Mouse (Mus musculus): Measurements from ENCODE around the gene Btbd2. TPM values are rescaled to one million over a fixed set of nuclear protein-coding genes. Genes with fewer than 3 reads are reported as not detected.
"Not testable (repeated sequence)": the region's sequence is repeated elsewhere in the genome, so short reads cannot be mapped to it uniquely, and the experiment has no call there.

Btbd2 gene
- polyA plus RNA-seq, 1 experiment, result 74.5 TPM

- DNase-seq (ENCODE audit: low read depth), result no peak
Measured at GRCm38 (mm10) chr10:80606737-80607350, 50.0 kb downstream of the Btbd2 start.

GRCm38 (mm10) chr10:80606306-80606705, 50.6 kb downstream of the Btbd2 start:
- DNase-seq (ENCODE audit: low read depth), result no peak

- DNase-seq (ENCODE audit: low read depth), result not testable (repeated sequence)
Measured at GRCm38 (mm10) chr10:80605721-80606120, 51.1 kb downstream of the Btbd2 start, which contains the start of gene Gm49322. Gm49322 (plus strand) TSS chr10:80606021.

GRCm38 (mm10) chr10:80604988-80605387, 51.9 kb downstream of the Btbd2 start:
- no peak for DNase-seq (ENCODE audit: low read depth)

- DNase-seq (ENCODE audit: low read depth), result no peak
Measured at GRCm38 (mm10) chr10:80604001-80604509, 52.8 kb downstream of the Btbd2 start.

GRCm38 (mm10) chr10:80603364-80603763, 53.5 kb downstream of the Btbd2 start:
- DNase-seq (ENCODE audit: low read depth), result no peak

GRCm38 (mm10) chr10:80602698-80603325, 54.1 kb downstream of the Btbd2 start, which contains the start of the genes Scamp4 and Adat3:
Scamp4 (plus strand) TSS chr10:80602872.
Adat3 (plus strand) TSS chr10:80602880.
- DNase-seq (ENCODE audit: low read depth), result no peak

GRCm38 (mm10) chr10:80596318-80596717, 60.6 kb downstream of the Btbd2 start:
- no peak for DNase-seq (ENCODE audit: low read depth)

Other genes starting within 250 kb of the Btbd2 start
- 56.8 and 63.8 TPM in 2 replicates for gene Tcf3, start 223.4 kb downstream of the Btbd2 start, polyA plus RNA-seq (2012; rRNA removed)
- not detected in 2 replicates for gene Onecut3, start 162.2 kb downstream of the Btbd2 start, polyA plus RNA-seq (2012; rRNA removed)
- gene Atp8b3, start 117.9 kb downstream of the Btbd2 start, polyA plus RNA-seq (2012; rRNA removed), result 9.0 and 9.6 TPM in 2 replicates
- 35.3 and 36.9 TPM in 2 replicates for gene Rexo1, start 95.5 kb downstream of the Btbd2 start, polyA plus RNA-seq (2012; rRNA removed)
- gene Klf16, start 79.8 kb downstream of the Btbd2 start, polyA plus RNA-seq (2012; rRNA removed), result 20.8 and 30.5 TPM in 2 replicates
- 192 and 205 TPM in 2 replicates for gene Abhd17a, start 66.7 kb downstream of the Btbd2 start, polyA plus RNA-seq (2012; rRNA removed)
- gene Scamp4, start 54.2 kb downstream of the Btbd2 start, polyA plus RNA-seq (2012; rRNA removed), result 82.6 and 91.5 TPM in 2 replicates
- gene Adat3, start 54.2 kb downstream of the Btbd2 start, polyA plus RNA-seq (2012; rRNA removed), result 9.5 and 9.6 TPM in 2 replicates
- 1.5 and 2.1 TPM in 2 replicates for gene Gm49322, start 51.0 kb downstream of the Btbd2 start, polyA plus RNA-seq (2012; rRNA removed)
- 228 and 235 TPM in 2 replicates for gene Csnk1g2, start 34.2 kb downstream of the Btbd2 start, polyA plus RNA-seq (2012; rRNA removed)
- gene Mknk2, start 21.0 kb upstream of the Btbd2 start, polyA plus RNA-seq (2012; rRNA removed), result 420 and 516 TPM in 2 replicates
- gene Mob3a, start 44.9 kb upstream of the Btbd2 start, polyA plus RNA-seq (2012; rRNA removed), result 34.8 and 45.6 TPM in 2 replicates
- 62.8 and 75.4 TPM in 2 replicates for gene Izumo4, start 45.1 kb upstream of the Btbd2 start, polyA plus RNA-seq (2012; rRNA removed)
- 149 and 151 TPM in 2 replicates for gene Ap3d1, start 85.2 kb upstream of the Btbd2 start, polyA plus RNA-seq (2012; rRNA removed)
- gene Dot1l, start 98.1 kb upstream of the Btbd2 start, polyA plus RNA-seq (2012; rRNA removed), result 18.7 and 38.6 TPM in 2 replicates
- 20.1 and 33.9 TPM in 2 replicates for gene Sf3a2, start 141.1 kb upstream of the Btbd2 start, polyA plus RNA-seq (2012; rRNA removed)
- gene Plekhj1, start 141.6 kb upstream of the Btbd2 start, polyA plus RNA-seq (2012; rRNA removed), result 44.2 and 56.6 TPM in 2 replicates
- gene Amh, start 148.2 kb upstream of the Btbd2 start, polyA plus RNA-seq (2012; rRNA removed), result 0.38 and 0.39 TPM in 2 replicates
- gene Jsrp1, start 156.4 kb upstream of the Btbd2 start, polyA plus RNA-seq (2012; rRNA removed), result 0.22 and 0.63 TPM in 2 replicates
- 628 and 915 TPM in 2 replicates for gene Oaz1, start 169.6 kb upstream of the Btbd2 start, polyA plus RNA-seq (2012; rRNA removed)
- gene Lingo3, start 187.0 kb upstream of the Btbd2 start, polyA plus RNA-seq (2012; rRNA removed), result 0.04 TPM in 1 of 2 replicates, not detected in the other
- 80.4 and 114 TPM in 2 replicates for gene Lsm7, start 198.1 kb upstream of the Btbd2 start, polyA plus RNA-seq (2012; rRNA removed)
- gene Sppl2b, start 198.2 kb upstream of the Btbd2 start, polyA plus RNA-seq (2012; rRNA removed), result 67.4 and 71.5 TPM in 2 replicates
- 0.12 and 0.13 TPM in 2 replicates for gene Tmprss9, start 214.8 kb upstream of the Btbd2 start, polyA plus RNA-seq (2012; rRNA removed)
- 137 and 184 TPM in 2 replicates for gene Timm13, start 243.9 kb upstream of the Btbd2 start, polyA plus RNA-seq (2012; rRNA removed)

Data from gonadal fat pad, adult 2 months (tissue).